Mouse (Mus musculus) limb, embryonic 14.5 days (tissue): Measurements from ENCODE around the gene Ctss. TPM values are rescaled to one million over a fixed set of nuclear protein-coding genes. Genes with fewer than 3 reads are reported as not detected.

Source experiments
- ATAC-seq: fragments of 200-750 bp; cut with Nextera tagmentation; 2 replicates; pipeline ENCODE4 v1.8.0; 2017; ENCODE audit warnings: low read depth, moderate number of reproducible peaks, moderate TSS enrichment; ENCODE audit not compliant: low FRiP score
- DNase-seq: peaks from one replicate; pipeline ENCODE4 v3.0.0-alpha.2; 2015; ENCODE audit warnings: low spot score
- H3K27ac ChIP-seq: fragments of 300-500 bp; sonication (generic); replicated peaks from 2 replicates; pipeline ENCODE4 v1.5.1; 2014; ENCODE audit warnings: low read depth, mild to moderate bottlenecking, low read length, moderate library complexity, mixed read lengths
- H3K27me3 ChIP-seq: fragments of 300-500 bp; sonication (generic); 2 replicates; pipeline ENCODE4 v1.6.1; 2014; ENCODE audit warnings: low read length, mixed read lengths; ENCODE audit not compliant: control insufficient read depth, insufficient read depth
- H3K36me3 ChIP-seq: fragments of 300-500 bp; sonication (generic); 2 replicates; pipeline ENCODE4 v1.6.1; 2014; ENCODE audit warnings: mild to moderate bottlenecking, low read length, moderate library complexity, mixed read lengths; ENCODE audit not compliant: control insufficient read depth, insufficient read depth
- H3K4me1 ChIP-seq: fragments of 300-500 bp; sonication (generic); 2 replicates; pipeline ENCODE4 v1.6.1; 2014; ENCODE audit warnings: antibody characterized with exemption, low read length, mixed read lengths; ENCODE audit not compliant: control insufficient read depth, insufficient read depth
- H3K4me2 ChIP-seq: fragments of 300-500 bp; sonication (generic); replicated peaks from 2 replicates; pipeline ENCODE4 v1.6.1; 2014; ENCODE audit warnings: low read depth, mild to moderate bottlenecking, low read length, moderate library complexity; ENCODE audit not compliant: severe bottlenecking
- H3K4me3 ChIP-seq: fragments of 300-500 bp; sonication (generic); replicated peaks from 2 replicates; pipeline ENCODE4 v1.5.1; 2014; ENCODE audit warnings: low read length
- H3K9ac ChIP-seq: fragments of 300-500 bp; sonication (generic); 2 replicates; pipeline ENCODE4 v1.6.1; 2014; ENCODE audit warnings: mild to moderate bottlenecking, low read depth, low read length, moderate library complexity; ENCODE audit not compliant: severe bottlenecking
- H3K9me3 ChIP-seq: fragments of 300-500 bp; sonication (generic); 2 replicates; pipeline ENCODE4 v1.6.1; 2016; ENCODE audit warnings: low read length; ENCODE audit not compliant: control insufficient read depth
- POLR2A ChIP-seq: fragments of 200-500 bp; IDR thresholded peaks from 2 replicates; pipeline ENCODE4 v1.8.0; 2012; ENCODE audit warnings: inconsistent platforms, mild to moderate bottlenecking, moderate library complexity, borderline replicate concordance; ENCODE audit not compliant: insufficient read depth, insufficient read length; ENCODE audit errors: extremely low read depth
- WGBS: fragments of 180-500 bp; shearing (Covaris S2); extraction: QIAGEN DNeasy Blood & Tissue Kit; methylation state at CpG from one replicate; pipeline ENCODE4 v1.1.7; 2014; 5-methylcytosine and 5-hydroxymethylcytosine counted together
- polyA plus RNA-seq, 2 experiments: library from polyadenylated mRNA; depleted of rRNA in 1 of 2; stranded (reverse) in 1 of 2; unstranded in 1 of 2; fragments of >200 nt; fragmentation: Nextera tagmentation in 1 of 2; extraction: Ambion mirVana in 1 of 2; gene quantifications; 2 replicates each; pipeline versions ENCODE4 v1.2.1 to v1.2.3; 2012 to 2014

The Ctss gene
- polyA plus RNA-seq, 2 experiments: 14.2 to 24.3 TPM

DNA sequence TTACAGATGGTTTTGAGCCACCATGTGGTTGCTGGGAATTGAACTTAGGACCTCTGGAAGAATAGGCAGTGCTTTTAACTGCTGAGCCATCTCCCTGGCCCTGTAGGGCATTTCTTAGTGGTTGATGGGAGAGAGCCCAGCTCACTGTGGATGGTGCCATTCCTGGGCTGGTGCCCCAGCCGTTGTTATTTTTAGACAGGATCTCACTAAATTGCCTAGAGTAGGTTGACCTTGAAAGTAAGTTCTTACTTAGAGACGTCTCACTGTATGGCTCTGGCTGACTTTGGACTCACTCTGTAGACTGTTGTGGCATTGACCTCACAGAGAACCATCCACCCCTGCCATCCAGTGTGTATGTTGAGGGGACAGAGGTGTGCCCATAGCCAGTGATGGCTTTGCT is 28.4 kb upstream of the Ctss start:
- no peak for TF ChIP-seq POLR2A
- ATAC-seq (no peak), DNase-seq (no peak)
- Histone ChIP-seq H3K27ac (no peak overlapping the region), H3K4me3 (no peak overlapping the region), H3K4me1 (peaks cover 7% of the 10 kb centered on the region; the same call in 1 of the 2 replicates), H3K9ac (no peak overlapping the region), H3K36me3 (peaks cover 34% of the 10 kb centered on the region), H3K4me2 (no peak overlapping the region), H3K9me3 (no peaks in the 10 kb centered on the region), H3K27me3 (no peaks in the 10 kb centered on the region)
- 85% methylated on average over 2 of the region's 2 CpGs for whole genome bisulfite sequencing

DNA sequence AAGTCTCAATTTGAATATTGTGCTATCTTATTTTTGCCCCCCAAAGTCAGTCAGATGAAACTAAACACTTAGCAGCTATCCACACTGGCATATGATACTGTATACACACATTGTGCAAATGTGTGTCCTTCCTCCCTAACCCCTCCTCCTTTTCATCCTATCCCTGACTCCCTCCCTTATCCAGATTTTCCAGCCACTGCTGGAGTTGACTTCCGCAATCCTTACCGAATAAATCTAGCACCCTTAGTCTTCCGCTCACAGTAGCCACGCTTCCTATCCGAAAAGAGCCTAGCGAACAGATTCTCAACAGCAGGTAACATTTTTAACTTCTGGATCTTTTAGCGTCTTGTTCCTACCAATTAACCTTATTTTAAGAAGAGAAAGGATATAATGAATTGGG is 27.6 kb upstream of the Ctss start, which contains the start of gene Ctsk:
TSS of gene Ctsk (plus strand) at position 233 of the 400 bp plus-strand sequence.
- DNase-seq: peak; percentile 41
- Histone ChIP-seq H3K36me3 (peaks cover 26% of the 10 kb centered on the region), H3K4me2 (peak within 1 kb of the TSS; percentile 57), H3K4me3 (peak within 1 kb of the TSS; percentile 38), H3K4me1 (peaks cover 7% of the 10 kb centered on the region; the same call in 1 of the 2 replicates), H3K9ac (peak within 1 kb of the TSS; percentile 52), H3K27me3 (no peaks in the 10 kb centered on the region), H3K27ac (peak within 1 kb of the TSS; percentile 84), H3K9me3 (no peaks in the 10 kb centered on the region)
- ATAC-seq: peak; percentile 69; the same call in 1 of the 2 replicates
- 45% methylated on average over 7 of the region's 7 CpGs for WGBS
- TF ChIP-seq POLR2A: no peak

DNA sequence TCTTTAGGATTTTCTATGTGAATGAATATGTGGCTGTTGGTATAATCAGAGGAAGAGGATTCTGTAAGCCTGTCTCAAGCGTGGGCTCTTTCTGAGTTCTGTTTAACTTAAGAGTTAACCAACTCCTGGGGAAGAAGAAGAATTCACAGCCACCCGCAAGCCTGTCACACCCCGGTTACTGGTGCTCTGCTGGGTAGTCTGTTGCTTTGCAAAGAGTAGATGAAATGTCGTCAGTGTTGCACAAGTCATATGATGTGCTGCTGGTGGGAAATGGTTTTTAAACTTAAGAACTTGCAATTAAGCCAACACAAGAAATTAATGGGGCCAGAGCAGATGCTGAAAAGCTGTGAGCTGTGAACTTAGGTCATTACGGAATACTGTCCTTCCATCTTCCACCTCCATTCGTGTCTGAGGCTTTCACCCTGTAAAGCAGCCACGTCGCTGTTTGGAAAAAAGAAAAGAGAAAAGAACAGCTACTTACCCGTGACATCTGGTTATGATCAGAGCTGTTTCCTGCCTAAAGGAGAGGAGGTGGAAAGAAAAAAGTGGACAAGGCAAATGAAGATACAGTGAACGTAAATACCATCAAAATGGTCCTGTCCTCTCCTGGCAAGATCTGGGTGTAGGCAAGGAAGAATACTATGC is 27.0 kb upstream of the Ctss start:
- Histone ChIP-seq H3K36me3 (peaks cover 21% of the 10 kb centered on the region), H3K4me2 (peak overlapping the region; percentile 57), H3K4me1 (peaks cover 7% of the 10 kb centered on the region; the same call in 1 of the 2 replicates), H3K4me3 (peak overlapping the region; percentile 38), H3K27me3 (no peaks in the 10 kb centered on the region), H3K9ac (peak overlapping the region; percentile 52), H3K27ac (peak overlapping the region; percentile 84), H3K9me3 (no peaks in the 10 kb centered on the region)
- DNase-seq: peak; percentile 22
- WGBS: 18% methylated on average over 10 of the region's 10 CpGs
- peak; percentile 59; the same call in 1 of the 2 replicates for ATAC-seq
- no peak for TF ChIP-seq POLR2A

DNA sequence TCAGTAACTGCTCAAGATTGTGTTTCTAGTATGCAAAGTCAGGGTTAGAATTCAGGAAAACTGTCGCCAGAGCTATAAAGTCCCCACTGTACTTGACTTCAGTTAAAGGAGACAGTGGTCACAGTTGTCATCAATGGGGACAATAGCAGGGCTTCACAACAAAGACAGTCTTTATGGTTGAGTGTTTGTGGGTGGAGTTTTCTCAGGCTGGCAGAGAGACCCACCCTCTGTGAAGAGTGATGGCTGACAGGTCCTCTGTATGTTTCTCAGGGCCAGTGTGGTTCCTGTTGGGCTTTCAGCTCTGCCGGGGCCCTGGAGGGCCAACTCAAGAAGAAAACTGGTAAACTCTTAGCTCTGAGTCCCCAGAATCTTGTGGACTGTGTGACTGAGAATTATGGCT is 24.3 kb upstream of the Ctss start:
- ATAC-seq (no peak), DNase-seq (no peak)
- Histone ChIP-seq H3K9me3 (no peaks in the 10 kb centered on the region), H3K4me2 (no peak overlapping the region), H3K4me1 (peaks cover 7% of the 10 kb centered on the region; the same call in 1 of the 2 replicates), H3K27me3 (no peaks in the 10 kb centered on the region), H3K27ac (no peak overlapping the region), H3K4me3 (no peak overlapping the region), H3K36me3 (peaks cover 4% of the 10 kb centered on the region; the same call in 1 of the 2 replicates), H3K9ac (no peak overlapping the region)
- WGBS: 70% methylated on average over 2 of the region's 2 CpGs
- no peak for TF ChIP-seq POLR2A

DNA sequence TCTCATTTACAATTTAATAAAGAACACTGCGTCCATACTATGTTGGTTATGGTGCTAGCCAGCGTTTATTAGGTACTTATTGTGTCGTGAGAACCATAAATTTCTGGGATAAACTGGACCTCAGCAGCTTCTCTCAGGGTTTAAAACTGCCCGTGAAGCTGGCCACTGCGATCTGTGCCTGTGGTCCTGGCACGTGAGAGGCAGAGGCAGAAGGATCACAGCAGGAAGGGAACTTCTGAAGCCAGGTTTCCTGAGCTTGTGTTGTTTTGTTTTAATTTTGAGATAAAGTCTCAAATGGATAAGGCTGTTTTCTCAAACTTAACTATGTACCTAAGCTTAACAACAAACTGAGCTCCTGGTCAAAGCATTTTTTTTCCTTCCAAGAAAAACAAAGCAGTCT is 17.2 kb upstream of the Ctss start:
- no peak for ATAC-seq
- H3K4me2 ChIP-seq: no peak overlapping the region
- 48% methylated on average over 6 of the region's 6 CpGs for WGBS
- H3K4me3 ChIP-seq: no peak overlapping the region
- H3K27ac ChIP-seq: no peak overlapping the region
- no peak for DNase-seq
- peaks cover 16% of the 10 kb centered on the region for H3K36me3 ChIP-seq
- H3K9me3 ChIP-seq: no peaks in the 10 kb centered on the region
- H3K4me1 ChIP-seq: no peaks in the 10 kb centered on the region
- H3K9ac ChIP-seq: no peak overlapping the region
- no peaks in the 10 kb centered on the region for H3K27me3 ChIP-seq
- TF ChIP-seq POLR2A: no peak
